Mouse (Mus musculus) heart, embryonic 16.5 days (tissue): ENCODE measurements around the gene Mak. TPM values are rescaled to one million over a fixed set of nuclear protein-coding genes. Genes with fewer than 3 reads are reported as not detected.

Experiments used
- ATAC-seq: fragments of 200-750 bp; cut with Nextera tagmentation; replicated peaks from 2 replicates; pipeline ENCODE4 v1.8.0; 2017; ENCODE audit warnings: moderate number of reproducible peaks; ENCODE audit not compliant: insufficient read depth, low FRiP score; ENCODE audit errors: extremely low read depth
- H3K27ac ChIP-seq: fragments of 300-500 bp; sonication (generic); 2 replicates; pipeline ENCODE4 v1.5.1; 2014; ENCODE audit warnings: mild to moderate bottlenecking, low read length, control low read depth, moderate library complexity
- H3K27me3 ChIP-seq: fragments of 300-500 bp; sonication (generic); 2 replicates; pipeline ENCODE4 v1.6.1; 2014; ENCODE audit warnings: low read length, mixed read lengths; ENCODE audit not compliant: control insufficient read depth, insufficient read depth
- H3K36me3 ChIP-seq: fragments of 300-500 bp; sonication (generic); 2 replicates; pipeline ENCODE4 v1.6.1; 2014; ENCODE audit not compliant: control insufficient read depth, insufficient read depth
- H3K4me1 ChIP-seq: fragments of 300-500 bp; sonication (generic); 2 replicates; pipeline ENCODE4 v1.6.1; 2014; ENCODE audit warnings: low read length, mixed read lengths; ENCODE audit not compliant: control insufficient read depth, insufficient read depth
- H3K4me2 ChIP-seq: fragments of 300-500 bp; sonication (generic); 2 replicates; pipeline ENCODE4 v1.6.1; 2014; ENCODE audit warnings: low read depth, mild to moderate bottlenecking, control low read depth, low read length
- H3K4me3 ChIP-seq: fragments of 300-500 bp; sonication (generic); 2 replicates; pipeline ENCODE4 v1.5.1; 2014; ENCODE audit warnings: mild to moderate bottlenecking, control low read depth, low read length
- H3K9ac ChIP-seq: fragments of 300-500 bp; sonication (generic); 2 replicates; pipeline ENCODE4 v1.6.1; 2014; ENCODE audit warnings: low read length, control low read depth
- H3K9me3 ChIP-seq: fragments of 300-500 bp; sonication (generic); replicated peaks from 2 replicates; pipeline ENCODE4 v1.6.1; 2016; ENCODE audit warnings: low read length; ENCODE audit not compliant: control insufficient read depth
- WGBS: fragments of 180-500 bp; shearing (Covaris S2); extraction: QIAGEN DNeasy Blood & Tissue Kit; methylation state at CpG from one replicate; pipeline ENCODE4 v1.1.7; 2014; 5-methylcytosine and 5-hydroxymethylcytosine counted together
- polyA plus RNA-seq: library from polyadenylated mRNA; unstranded; fragments of >200 nt; fragmentation: Nextera tagmentation; extraction: Ambion mirVana; gene quantifications from 2 replicates; pipeline ENCODE4 v1.2.1, GENCODE M21; 2015

The Mak gene
- polyA plus RNA-seq, 1 experiment from 2014 or later, result 0.16 TPM

DNA sequence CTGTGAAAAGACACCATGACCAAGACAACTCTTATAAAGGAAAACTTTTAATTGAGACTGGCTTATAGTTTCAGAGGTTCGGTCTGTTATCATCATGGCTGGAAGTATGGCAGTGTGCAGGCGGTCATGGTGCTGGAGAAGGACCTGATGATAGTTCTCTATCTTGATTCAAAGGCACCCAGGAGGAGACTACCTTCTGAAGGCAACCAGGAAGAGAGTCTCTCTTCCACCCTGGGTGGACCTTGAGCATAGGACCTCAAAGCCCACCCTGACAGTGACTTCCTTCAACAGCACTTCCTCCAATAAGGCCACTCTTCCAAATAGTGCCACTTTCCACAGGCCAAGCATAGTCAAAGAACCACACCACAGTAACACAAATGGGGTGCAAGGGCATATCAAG is 20.5 kb upstream of the Mak start:
- no peaks in the 10 kb centered on the region for H3K36me3 ChIP-seq
- WGBS, result 89% methylated on average over 2 of the region's 2 CpGs
- H3K4me2 ChIP-seq, result no peak overlapping the region
- no peaks in the 10 kb centered on the region; the same call in 1 of the 2 replicates for H3K9me3 ChIP-seq
- no peak overlapping the region for H3K9ac ChIP-seq
- no peaks in the 10 kb centered on the region for H3K27me3 ChIP-seq
- H3K27ac ChIP-seq, result no peak overlapping the region
- H3K4me3 ChIP-seq, result no peak overlapping the region
- no peaks in the 10 kb centered on the region for H3K4me1 ChIP-seq
- no peak for ATAC-seq

GRCm38 (mm10) chr13:41098325-41098724 is 18.8 kb upstream of the Mak start:
- H3K9me3 ChIP-seq, result no peaks in the 10 kb centered on the region; the same call in 1 of the 2 replicates
- no peak for ATAC-seq
- peak overlapping the region; percentile 28; the same call in 1 of the 2 replicates for H3K4me2 ChIP-seq
- no peak overlapping the region for H3K4me3 ChIP-seq
- H3K27me3 ChIP-seq, result no peaks in the 10 kb centered on the region
- H3K4me1 ChIP-seq, result no peaks in the 10 kb centered on the region
- no peaks in the 10 kb centered on the region for H3K36me3 ChIP-seq
- H3K9ac ChIP-seq, result no peak overlapping the region
- no peak overlapping the region for H3K27ac ChIP-seq
- 47% methylated on average over 15 of the region's 15 CpGs for WGBS

- WGBS, result 27% methylated on average over 16 of the region's 16 CpGs
- no peaks in the 10 kb centered on the region for H3K36me3 ChIP-seq
- H3K4me1 ChIP-seq, result no peaks in the 10 kb centered on the region
- no peak overlapping the region; the same call in 1 of the 2 replicates for H3K4me3 ChIP-seq
- no peak overlapping the region for H3K9ac ChIP-seq
- H3K27me3 ChIP-seq, result no peaks in the 10 kb centered on the region
- H3K9me3 ChIP-seq, result no peaks in the 10 kb centered on the region; the same call in 1 of the 2 replicates
- ATAC-seq, result no peak
- no peak overlapping the region for H3K27ac ChIP-seq
- H3K4me2 ChIP-seq, result peak overlapping the region; percentile 43
These were observed 18.0 kb upstream of the Mak start for GRCm38 (mm10) chr13:41097324-41098058.

GRCm38 (mm10) chr13:41094160-41094559 is 14.7 kb upstream of the Mak start:
- Histone ChIP-seq H3K4me3 (no peak overlapping the region), H3K4me2 (no peak overlapping the region), H3K4me1 (no peaks in the 10 kb centered on the region), H3K9ac (no peak overlapping the region), H3K27me3 (no peaks in the 10 kb centered on the region), H3K9me3 (no peaks in the 10 kb centered on the region), H3K27ac (no peak overlapping the region), H3K36me3 (no peaks in the 10 kb centered on the region)
- no peak for ATAC-seq
- WGBS, result 78% methylated on average over 10 of the region's 10 CpGs

GRCm38 (mm10) chr13:41091271-41091670 is 11.8 kb upstream of the Mak start:
- Histone ChIP-seq H3K4me3 (no peak overlapping the region), H3K9ac (no peak overlapping the region), H3K4me2 (no peak overlapping the region), H3K27me3 (no peaks in the 10 kb centered on the region), H3K9me3 (no peaks in the 10 kb centered on the region), H3K36me3 (no peaks in the 10 kb centered on the region), H3K27ac (no peak overlapping the region), H3K4me1 (no peaks in the 10 kb centered on the region)
- 32% methylated on average over 10 of the region's 10 CpGs for WGBS
- ATAC-seq, result no peak

DNA sequence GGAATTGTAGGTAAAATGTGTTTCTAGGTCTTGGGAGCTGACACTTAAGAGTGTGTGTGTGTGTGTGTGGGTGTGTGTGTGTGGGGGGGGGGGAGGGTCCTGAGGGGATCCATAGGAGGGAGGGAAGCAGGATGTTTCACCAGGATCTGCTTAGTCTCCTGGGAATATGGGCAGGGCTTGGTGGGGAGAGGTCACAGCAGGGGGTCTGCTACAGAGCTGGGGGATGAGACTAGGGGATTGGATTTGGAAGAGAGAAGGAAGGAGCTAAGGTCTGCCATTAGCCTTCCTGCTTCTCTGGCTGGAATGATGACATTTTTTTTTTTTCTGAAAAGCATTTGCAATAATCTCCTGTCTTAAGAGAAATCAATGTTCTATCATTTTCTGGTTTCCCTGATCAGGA is 9.2 kb upstream of the Mak start:
- H3K4me1 ChIP-seq, result no peaks in the 10 kb centered on the region
- H3K27me3 ChIP-seq, result no peaks in the 10 kb centered on the region
- ATAC-seq, result no peak
- H3K9me3 ChIP-seq, result no peaks in the 10 kb centered on the region
- no peaks in the 10 kb centered on the region for H3K36me3 ChIP-seq
- H3K4me2 ChIP-seq, result no peak overlapping the region
- no peak overlapping the region for H3K4me3 ChIP-seq
- no peak overlapping the region for H3K27ac ChIP-seq
- no peak overlapping the region for H3K9ac ChIP-seq

- no peak for ATAC-seq
- Histone ChIP-seq H3K27me3 (peaks cover 5% of the 10 kb centered on the region; the same call in 1 of the 2 replicates), H3K9ac (no peak overlapping the region), H3K9me3 (no peaks in the 10 kb centered on the region), H3K36me3 (no peaks in the 10 kb centered on the region), H3K4me3 (no peak overlapping the region), H3K4me1 (no peaks in the 10 kb centered on the region), H3K27ac (no peak overlapping the region), H3K4me2 (no peak overlapping the region)
- 5% methylated on average over 2 of the region's 2 CpGs for WGBS
These were observed 5.6 kb upstream of the Mak start for GRCm38 (mm10) chr13:41085140-41085539.

DNA sequence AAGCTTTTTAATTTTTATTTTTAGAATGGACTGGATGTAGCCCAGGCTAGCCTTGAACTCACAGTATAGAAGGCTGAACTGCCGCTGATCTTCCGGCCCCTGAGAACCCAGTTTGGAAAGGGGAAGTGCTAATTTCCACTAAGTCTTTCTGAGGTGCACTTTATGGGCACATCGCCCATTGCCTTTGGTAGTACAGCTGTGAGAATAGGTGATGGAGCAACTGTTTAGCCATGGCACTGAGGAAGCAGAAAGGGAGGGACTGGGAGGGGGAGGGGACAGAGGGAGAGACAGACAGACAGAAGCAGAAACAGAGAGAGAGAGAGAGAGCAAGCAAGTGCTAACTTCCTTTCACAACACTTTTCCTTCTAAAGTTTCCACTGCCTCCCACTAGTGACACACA is 5.0 kb upstream of the Mak start:
- Histone ChIP-seq H3K4me2 (no peak overlapping the region), H3K4me1 (peaks cover 1% of the 10 kb centered on the region; the same call in 1 of the 2 replicates), H3K36me3 (no peaks in the 10 kb centered on the region), H3K27me3 (peaks cover 9% of the 10 kb centered on the region), H3K9me3 (no peaks in the 10 kb centered on the region), H3K27ac (no peak overlapping the region), H3K9ac (no peak overlapping the region), H3K4me3 (no peak overlapping the region)
- 79% methylated on average over 3 of the region's 3 CpGs for WGBS
- ATAC-seq, result no peak

- H3K4me2 ChIP-seq, result no peak overlapping the region
- H3K27ac ChIP-seq, result no peak overlapping the region
- 87% methylated on average over 6 of the region's 6 CpGs for WGBS
- peaks cover 24% of the 10 kb centered on the region for H3K27me3 ChIP-seq
- no peak for ATAC-seq
- no peak overlapping the region for H3K9ac ChIP-seq
- H3K4me3 ChIP-seq, result no peak overlapping the region
- peaks cover 6% of the 10 kb centered on the region; the same call in 1 of the 2 replicates for H3K4me1 ChIP-seq
- no peaks in the 10 kb centered on the region for H3K36me3 ChIP-seq
- no peaks in the 10 kb centered on the region for H3K9me3 ChIP-seq
These were observed 1.2 kb upstream of the Mak start for GRCm38 (mm10) chr13:41080700-41081099.
